Mouse (Mus musculus) intestine, embryonic 14.5 days (tissue): ENCODE data around the gene Erg. TPM values are rescaled to one million over a fixed set of nuclear protein-coding genes. Genes with fewer than 3 reads are reported as not detected.
A peak's percentile ranks its signal among the peaks of the same experiment; 100 is the strongest.

Source experiments
- ATAC-seq: fragments of 200-750 bp; cut with Nextera tagmentation; replicated peaks from 2 replicates; pipeline ENCODE4 v1.8.0; 2017; ENCODE audit warnings: low read depth, moderate number of reproducible peaks, moderate TSS enrichment, moderate library complexity; ENCODE audit not compliant: low FRiP score, low TSS enrichment
- DNase-seq: peaks from one replicate; pipeline ENCODE4 v3.0.0-alpha.2; 2018; ENCODE audit warnings: low spot score
- H3K27ac ChIP-seq: fragments of 300-500 bp; sonication (generic); 2 replicates; pipeline ENCODE4 v1.5.1; 2014; ENCODE audit warnings: low read depth, mild to moderate bottlenecking, control low read depth
- H3K27me3 ChIP-seq: fragments of 300-500 bp; sonication (generic); replicated peaks from 2 replicates; pipeline ENCODE4 v1.6.1; 2014; ENCODE audit warnings: low read length, control low read depth; ENCODE audit not compliant: control insufficient read depth, insufficient read depth
- H3K36me3 ChIP-seq: fragments of 300-500 bp; sonication (generic); 2 replicates; pipeline ENCODE4 v1.6.1; 2014; ENCODE audit warnings: low read length, control low read depth; ENCODE audit not compliant: control insufficient read depth, insufficient read depth
- H3K4me1 ChIP-seq: fragments of 300-500 bp; sonication (generic); replicated peaks from 2 replicates; pipeline ENCODE4 v1.6.1; 2014; ENCODE audit warnings: low read length, control low read depth, mixed read lengths; ENCODE audit not compliant: control insufficient read depth, insufficient read depth
- H3K4me2 ChIP-seq: fragments of 300-500 bp; sonication (generic); 2 replicates; pipeline ENCODE4 v1.6.1; 2014; ENCODE audit warnings: low read length
- H3K4me3 ChIP-seq: fragments of 300-500 bp; sonication (generic); 2 replicates; pipeline ENCODE4 v1.5.1; 2014; ENCODE audit warnings: low read depth, low read length, control low read depth, mixed read lengths
- H3K9ac ChIP-seq: fragments of 300-500 bp; sonication (generic); 2 replicates; pipeline ENCODE4 v1.6.1; 2014; ENCODE audit warnings: mild to moderate bottlenecking, low read length
- H3K9me3 ChIP-seq: fragments of 300-500 bp; sonication (generic); 2 replicates; pipeline ENCODE4 v1.6.1; 2016; ENCODE audit warnings: low read length, control low read depth; ENCODE audit not compliant: control insufficient read depth
- WGBS: fragments of 180-500 bp; shearing (Covaris S2); extraction: QIAGEN DNeasy Blood & Tissue Kit; methylation state at CpG from one replicate; pipeline ENCODE4 v1.1.7; 2014; 5-methylcytosine and 5-hydroxymethylcytosine counted together
- polyA plus RNA-seq: library from polyadenylated mRNA; unstranded; fragments of >200 nt; fragmentation: Nextera tagmentation; extraction: Ambion mirVana; gene quantifications from 2 replicates; pipeline ENCODE4 v1.2.1, GENCODE M21; 2014

The Erg gene
- polyA plus RNA-seq, 1 experiment from 2014 or later = 2.8 TPM

DNA sequence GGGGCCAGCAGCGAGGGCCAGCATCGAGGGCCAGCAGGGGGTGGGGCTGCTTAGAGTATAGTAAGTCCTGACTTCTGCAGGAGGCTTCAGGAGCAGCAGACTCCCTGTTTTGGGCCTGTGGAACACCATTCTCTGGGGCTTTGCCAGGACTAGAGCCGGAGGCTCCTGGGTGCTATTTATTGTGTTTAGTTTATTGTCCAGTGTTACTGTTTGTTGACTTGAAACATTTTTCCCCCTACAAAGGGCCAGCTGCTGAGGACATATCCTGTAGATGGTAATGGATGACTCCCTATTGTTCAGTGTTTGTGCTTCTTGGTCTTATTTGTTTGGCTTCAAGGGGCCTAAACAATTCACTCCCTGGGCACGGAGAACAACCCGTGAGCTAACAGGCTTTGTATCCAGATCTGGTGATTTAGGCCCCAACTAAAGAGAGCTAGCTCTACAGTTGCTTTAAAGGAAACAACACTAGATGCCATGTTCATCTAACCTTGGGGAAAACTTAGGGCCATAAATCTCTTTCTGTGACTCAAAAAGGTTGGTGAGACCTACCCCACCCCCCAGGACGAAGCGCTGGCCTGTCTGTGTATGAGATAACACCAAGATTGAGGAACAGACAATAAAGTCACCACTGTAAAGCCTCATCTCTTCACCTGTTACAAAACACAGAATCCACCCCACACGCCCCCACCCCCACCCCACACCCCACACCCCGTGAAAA, 137.6 kb downstream of the Erg start:
- Histone ChIP-seq H3K27ac (no peak overlapping the region), H3K27me3 (no peaks in the 10 kb centered on the region), H3K4me3 (no peak overlapping the region), H3K4me1 (0 out of 2 replicates have a peak, but pooled peaks cover 5% of the 10 kb centered on the region), H3K9me3 (no peaks in the 10 kb centered on the region), H3K36me3 (no peaks in the 10 kb centered on the region), H3K4me2 (no peak overlapping the region), H3K9ac (no peak overlapping the region)
- ATAC-seq (no peak), DNase-seq (no peak)
- 66% methylated on average over 9 of the region's 9 CpGs for WGBS

GRCm38 (mm10) chr16:95447896-95448295, 138.5 kb downstream of the Erg start:
- ATAC-seq (no peak), DNase-seq (no peak)
- Histone ChIP-seq H3K9ac (no peak overlapping the region), H3K4me3 (no peak overlapping the region), H3K27me3 (no peaks in the 10 kb centered on the region), H3K9me3 (no peaks in the 10 kb centered on the region), H3K36me3 (no peaks in the 10 kb centered on the region), H3K4me2 (no peak overlapping the region), H3K4me1 (0 out of 2 replicates have a peak, but pooled peaks cover 5% of the 10 kb centered on the region), H3K27ac (no peak overlapping the region)
- WGBS = 74% methylated on average over 4 of the region's 4 CpGs

- H3K4me2 ChIP-seq = no peak overlapping the region
- H3K27ac ChIP-seq = no peak overlapping the region
- H3K27me3 ChIP-seq = no peaks in the 10 kb centered on the region
- 0 out of 2 replicates have a peak, but pooled peaks cover 5% of the 10 kb centered on the region for H3K4me1 ChIP-seq
- 56% methylated on average over 2 of the region's 2 CpGs for WGBS
- H3K4me3 ChIP-seq = no peak overlapping the region
- H3K9me3 ChIP-seq = no peaks in the 10 kb centered on the region
- no peak overlapping the region for H3K9ac ChIP-seq
- DNase-seq (no peak), ATAC-seq (no peak)
- no peaks in the 10 kb centered on the region for H3K36me3 ChIP-seq
Measured at GRCm38 (mm10) chr16:95446368-95446767, 140.0 kb downstream of the Erg start.

- Histone ChIP-seq H3K27ac (no peak overlapping the region), H3K36me3 (no peaks in the 10 kb centered on the region), H3K27me3 (no peaks in the 10 kb centered on the region), H3K9me3 (no peaks in the 10 kb centered on the region), H3K4me1 (peaks cover 11% of the 10 kb centered on the region), H3K9ac (no peak overlapping the region), H3K4me3 (no peak overlapping the region), H3K4me2 (no peak overlapping the region)
- 63% methylated on average over 4 of the region's 4 CpGs for WGBS
- DNase-seq (no peak), ATAC-seq (no peak)
Measured at GRCm38 (mm10) chr16:95442023-95442422, 144.4 kb downstream of the Erg start.

GRCm38 (mm10) chr16:95441179-95441578, 145.2 kb downstream of the Erg start:
- Histone ChIP-seq H3K36me3 (no peaks in the 10 kb centered on the region), H3K4me1 (peaks cover 11% of the 10 kb centered on the region), H3K27me3 (no peaks in the 10 kb centered on the region), H3K27ac (no peak overlapping the region), H3K4me2 (no peak overlapping the region), H3K9ac (no peak overlapping the region), H3K4me3 (no peak overlapping the region), H3K9me3 (no peaks in the 10 kb centered on the region)
- 66% methylated on average over 7 of the region's 7 CpGs for WGBS
- ATAC-seq (no peak), DNase-seq (no peak)

- Histone ChIP-seq H3K4me1 (peaks cover 11% of the 10 kb centered on the region), H3K9ac (no peak overlapping the region), H3K27ac (no peak overlapping the region), H3K4me2 (no peak overlapping the region), H3K27me3 (no peaks in the 10 kb centered on the region), H3K36me3 (no peaks in the 10 kb centered on the region), H3K9me3 (no peaks in the 10 kb centered on the region), H3K4me3 (no peak overlapping the region)
- ATAC-seq (no peak), DNase-seq (no peak)
- 85% methylated on average over 7 of the region's 7 CpGs for WGBS
Measured at GRCm38 (mm10) chr16:95440334-95440733, 146.1 kb downstream of the Erg start.

GRCm38 (mm10) chr16:95439794-95440193, 146.6 kb downstream of the Erg start:
- Histone ChIP-seq H3K4me1 (peaks cover 11% of the 10 kb centered on the region), H3K4me2 (no peak overlapping the region), H3K9me3 (no peaks in the 10 kb centered on the region), H3K9ac (no peak overlapping the region), H3K36me3 (no peaks in the 10 kb centered on the region), H3K4me3 (no peak overlapping the region), H3K27ac (peak overlapping the region; percentile 6; the same call in 1 of the 2 replicates), H3K27me3 (no peaks in the 10 kb centered on the region)
- ATAC-seq (no peak), DNase-seq (no peak)
- WGBS = 28% methylated on average over 8 of the region's 8 CpGs

GRCm38 (mm10) chr16:95438848-95439540, 147.4 kb downstream of the Erg start:
- H3K4me3 ChIP-seq = no peak overlapping the region
- H3K27me3 ChIP-seq = no peaks in the 10 kb centered on the region
- WGBS = 59% methylated on average over 17 of the region's 17 CpGs
- no peaks in the 10 kb centered on the region for H3K36me3 ChIP-seq
- ATAC-seq (no peak), DNase-seq (no peak)
- H3K4me1 ChIP-seq = peaks cover 11% of the 10 kb centered on the region
- no peaks in the 10 kb centered on the region for H3K9me3 ChIP-seq
- no peak overlapping the region for H3K4me2 ChIP-seq
- peak overlapping the region; percentile 6; the same call in 1 of the 2 replicates for H3K27ac ChIP-seq
- no peak overlapping the region for H3K9ac ChIP-seq
